Mouse (Mus musculus) cerebellum, adult 9-11 months (tissue): ENCODE measurements around the gene Golt1b.

Source experiments
- DNase-seq: peaks from one replicate; pipeline ENCODE4 v3.0.0; 2022

Golt1b gene

GRCm38 (mm10) chr6:142386285-142387010, 573 bp upstream of the Golt1b start:
- no peak for DNase-seq

GRCm38 (mm10) chr6:142387755-142388271, 792 bp downstream of the Golt1b start:
- DNase-seq, result no peak

GRCm38 (mm10) chr6:142389101-142389500, 2.1 kb downstream of the Golt1b start:
- no peak for DNase-seq

GRCm38 (mm10) chr6:142392312-142392711, 5.3 kb downstream of the Golt1b start:
- no peak for DNase-seq

- DNase-seq, result peak; percentile 23
Observed at GRCm38 (mm10) chr6:142394669-142395068, 7.6 kb downstream of the Golt1b start.

- DNase-seq, result no peak
Observed at GRCm38 (mm10) chr6:142395756-142396155, 8.7 kb downstream of the Golt1b start.

GRCm38 (mm10) chr6:142411140-142411539, 24.1 kb downstream of the Golt1b start:
- no peak for DNase-seq

GRCm38 (mm10) chr6:142412906-142413491, 26.0 kb downstream of the Golt1b start, which contains the start of gene Spx:
Gene Spx (plus strand): TSS chr6:142413441.
- DNase-seq, result no peak

- DNase-seq, result no peak
Observed at GRCm38 (mm10) chr6:142413845-142414244, 26.8 kb downstream of the Golt1b start.

- no peak for DNase-seq
Observed at GRCm38 (mm10) chr6:142414597-142414996, 27.6 kb downstream of the Golt1b start.

- DNase-seq, result no peak
Observed at GRCm38 (mm10) chr6:142424976-142425375, 38.0 kb downstream of the Golt1b start.

- no peak for DNase-seq
Observed at GRCm38 (mm10) chr6:142429072-142429471, 42.1 kb downstream of the Golt1b start.

GRCm38 (mm10) chr6:142451381-142451780, 64.4 kb downstream of the Golt1b start:
- no peak for DNase-seq

- no peak for DNase-seq
Observed at GRCm38 (mm10) chr6:142453311-142453710, 66.3 kb downstream of the Golt1b start.
